Mouse (Mus musculus) heart, postnatal 25 days (tissue): ENCODE results near the gene Cflar. TPM values are rescaled to one million over a fixed set of nuclear protein-coding genes. Genes with fewer than 3 reads are reported as not detected.

Experiments used
- DNase-seq: peaks from one replicate; pipeline ENCODE4 v3.0.0; 2022; ENCODE audit warnings: low spot score
- intact Hi-C: fragments of 180-260 bp; cut with DNase I; formaldehyde crosslinking; loops from one replicate; pipeline ENCODE4 v1.15.1; 2025
- total RNA-seq, 2 experiments: library from RNA; stranded (reverse); gene quantifications; 2 replicates each; pipeline ENCODE4 v1.2.3; 2021

Cflar gene
- total RNA-seq, 2 experiments from 2014 or later: 52.1 to 59.3 TPM

- intact Hi-C loops: loop anchor here (2.0 kb wide), 1 partner anchor 33 kb away; no protein-coding TSS in a partner anchor
- DNase-seq: no peak
These were observed 92.2 kb downstream of the Cflar start for GRCm38 (mm10) chr1:58803531-58803930.

DNA sequence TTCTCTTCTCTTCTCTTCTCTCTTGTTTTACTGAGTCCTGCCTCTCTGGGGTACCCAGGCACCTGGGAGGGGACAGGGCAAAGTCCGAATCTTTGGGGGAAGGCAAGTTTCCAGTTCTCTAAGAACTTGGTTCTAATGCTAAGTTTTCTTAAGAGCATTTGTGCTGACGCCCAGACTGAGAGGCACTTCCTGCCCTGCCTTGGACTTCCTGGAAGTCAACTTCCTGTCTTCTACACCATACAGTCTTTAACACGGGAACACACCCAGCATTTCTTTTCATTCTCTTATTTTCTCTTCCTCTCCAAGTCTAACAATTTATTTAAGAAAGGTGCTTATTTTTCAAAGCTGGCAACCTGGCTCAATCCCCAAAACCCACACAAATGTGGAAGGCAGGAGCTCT is 95.3 kb downstream of the Cflar start:
- DNase-seq: no peak
- intact Hi-C loops: no loop called here

Other genes starting within 250 kb of the Cflar start
- 1 to 10 TPM; 9.3 to 9.6 TPM for gene Orc2, start 206.4 kb upstream of the Cflar start, total RNA-seq
- 10 to 100 TPM; 12.5 to 18.1 TPM for gene Fam126b, start 125.2 kb upstream of the Cflar start, total RNA-seq
- 100 to 1,000 TPM; 283 to 313 TPM for gene Ndufb3, start 125.1 kb upstream of the Cflar start, total RNA-seq
- gene Als2cr12, start 15.5 kb upstream of the Cflar start, total RNA-seq: not detected
- gene Casp8, start 83.9 kb downstream of the Cflar start, total RNA-seq: 1 to 10 TPM; 8.0 to 8.2 TPM